Mouse (Mus musculus): Measurements from ENCODE around the gene Prkcb. TPM values are rescaled to one million over a fixed set of nuclear protein-coding genes. Genes with fewer than 3 reads are reported as not detected.

The Prkcb gene
- total RNA-seq, 2 experiments from 2014 or later: 1,042 to 1,074 TPM

DNA sequence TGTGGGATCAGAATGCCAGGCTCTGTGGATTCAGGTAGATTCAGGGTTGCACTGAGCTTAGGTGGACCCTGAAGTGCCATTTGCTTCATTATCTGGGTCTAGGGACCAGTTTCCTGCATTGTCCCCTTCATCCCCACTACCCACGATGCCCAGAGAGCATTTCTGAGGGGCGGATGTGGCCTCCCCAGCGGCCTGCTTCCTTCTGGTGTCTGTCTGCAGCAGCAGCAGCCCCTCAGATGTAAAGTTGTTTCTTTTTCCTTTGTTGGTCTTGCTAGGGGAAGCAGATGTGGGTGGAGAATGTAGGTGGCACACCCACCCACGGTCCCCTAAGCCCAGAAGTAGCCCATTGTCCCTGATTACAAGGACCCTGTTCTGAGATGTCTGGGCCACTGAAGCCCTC, 99.3 kb downstream of the Prkcb start:
- no peak for DNase-seq (ENCODE audit: low spot score in 2 of 2)
- intact Hi-C loops (cut with DNase I): no loop called here

DNA sequence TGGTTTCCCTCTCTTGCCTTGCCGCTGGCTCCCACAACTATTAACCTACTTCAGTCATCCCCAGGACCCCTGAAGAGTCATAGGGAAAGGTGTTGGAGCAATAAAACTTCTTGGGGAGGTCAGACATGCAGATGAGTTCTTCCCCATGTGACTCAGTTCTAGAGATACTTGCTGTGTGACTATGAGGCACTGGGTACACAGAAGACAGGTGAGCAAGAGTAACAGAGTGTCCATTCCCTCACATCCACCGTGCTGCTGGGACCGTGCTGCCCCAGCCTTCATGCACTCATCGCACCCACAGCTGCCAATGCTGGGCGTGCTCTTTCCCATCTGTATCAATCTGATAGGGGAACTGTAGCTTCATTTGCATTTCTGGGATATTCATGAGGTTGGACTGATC, 100.3 kb downstream of the Prkcb start:
- no peak for DNase-seq (ENCODE audit: low spot score in 2 of 2)
- intact Hi-C loops (cut with DNase I): no loop called here

DNA sequence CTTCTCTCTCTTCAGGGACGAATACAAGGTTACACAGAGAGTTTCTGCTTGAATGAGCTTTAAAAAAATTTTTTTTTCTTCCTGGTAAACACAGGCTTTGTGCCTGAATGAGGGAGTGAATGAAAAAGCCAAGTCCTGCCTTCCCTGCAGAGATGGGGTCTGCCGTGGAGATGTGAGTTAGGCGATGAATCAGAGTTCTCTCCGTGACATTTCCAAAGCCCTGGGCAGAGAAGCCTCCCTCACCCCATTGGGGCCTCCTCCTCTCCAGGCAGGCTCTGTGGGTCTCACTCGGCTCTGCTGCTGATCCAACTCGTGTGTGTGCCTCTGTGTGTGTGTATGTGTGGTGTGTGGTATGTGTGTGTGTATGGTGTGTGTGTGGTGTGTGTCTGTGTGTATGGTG, 101.1 kb downstream of the Prkcb start:
- DNase-seq (ENCODE audit: low spot score in 2 of 2): no peak
- intact Hi-C loops (cut with DNase I): no loop called here

DNA sequence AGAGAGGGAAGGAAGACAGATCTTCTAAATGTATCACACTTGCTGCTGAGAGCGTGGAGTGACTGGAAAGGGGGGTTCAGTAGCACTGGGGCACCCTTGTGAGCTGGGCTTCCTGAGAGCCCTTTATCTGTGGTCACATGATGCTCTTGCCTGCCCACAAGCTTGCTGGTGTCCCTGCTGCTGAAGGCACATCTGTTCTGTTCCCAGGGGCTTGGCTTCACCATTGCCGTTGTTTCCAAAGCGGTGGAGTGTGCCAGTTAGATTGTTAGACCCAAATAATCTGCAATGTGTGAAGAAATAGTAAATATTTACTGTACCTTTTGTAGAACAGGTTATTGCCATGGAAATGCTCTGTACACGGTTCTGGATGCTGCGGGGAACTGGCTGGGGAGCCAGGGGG, 101.6 kb downstream of the Prkcb start:
- DNase-seq (ENCODE audit: low spot score in 2 of 2): peak in 1 of 2 experiments; percentile 55
- intact Hi-C loops (cut with DNase I): no loop called here

DNA sequence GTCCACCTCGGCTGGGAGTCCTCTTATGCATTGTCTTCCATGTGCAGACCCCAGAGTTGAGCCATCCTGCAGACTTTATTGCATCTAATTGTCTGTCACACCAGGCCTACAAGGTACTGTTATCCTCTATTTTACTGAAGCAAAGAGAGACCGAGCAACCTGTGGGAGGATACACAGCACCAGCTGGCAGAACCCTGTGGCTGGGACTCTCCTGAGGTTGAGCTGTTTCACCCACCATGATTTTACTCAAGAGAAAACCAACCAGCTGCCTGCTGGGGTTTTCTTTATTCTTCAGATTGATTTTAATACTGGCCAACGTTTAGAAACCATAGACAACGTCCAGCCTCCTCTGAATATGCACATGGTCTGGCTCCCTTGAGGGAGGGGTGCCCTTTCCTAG, 102.1 kb downstream of the Prkcb start:
- intact Hi-C loops (cut with DNase I): no loop called here
- DNase-seq (ENCODE audit: low spot score in 2 of 2): no peak

DNA sequence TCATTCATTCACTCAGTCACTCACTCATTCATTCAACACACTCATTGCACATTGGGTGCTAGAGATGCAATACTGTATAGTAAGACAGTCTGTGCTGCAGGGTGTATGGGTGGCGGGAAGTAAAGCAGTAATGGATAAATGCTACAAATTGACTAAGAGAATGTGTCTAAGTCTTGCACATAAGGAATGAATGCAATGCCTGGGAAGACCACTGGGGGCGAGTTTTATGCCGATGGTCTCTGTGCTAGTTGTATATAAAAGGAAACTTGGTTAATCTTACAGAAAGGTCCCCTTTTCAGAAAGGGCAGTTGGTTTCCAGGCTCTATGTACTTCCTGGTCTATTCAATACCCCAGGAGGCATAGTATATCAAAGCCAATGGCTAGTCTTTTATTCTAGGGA, 102.8 kb downstream of the Prkcb start:
- DNase-seq (ENCODE audit: low spot score in 2 of 2): no peak
- intact Hi-C loops (cut with DNase I): no loop called here

DNA sequence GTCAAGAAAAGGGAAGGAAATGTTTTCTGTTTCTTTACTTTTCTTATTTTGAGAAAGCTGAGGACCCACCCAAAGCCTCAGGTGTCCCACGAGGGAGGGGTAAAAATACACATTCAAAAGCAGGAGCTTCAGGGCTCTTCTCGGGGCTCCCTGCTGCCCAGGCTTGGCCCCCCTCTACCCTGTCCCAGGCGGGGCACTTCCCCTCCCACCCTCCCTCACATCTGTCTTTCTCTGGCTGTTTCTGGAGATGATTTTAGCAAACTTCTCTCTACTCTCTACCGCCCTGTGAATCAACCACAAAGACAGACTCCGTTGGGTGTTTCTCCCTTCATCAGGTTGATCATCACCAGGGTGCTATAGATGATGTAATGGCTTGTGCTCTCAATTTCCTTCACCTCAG, 105.4 kb downstream of the Prkcb start:
- DNase-seq (ENCODE audit: low spot score in 2 of 2): no peak
- intact Hi-C loops (cut with DNase I): no loop called here

DNA sequence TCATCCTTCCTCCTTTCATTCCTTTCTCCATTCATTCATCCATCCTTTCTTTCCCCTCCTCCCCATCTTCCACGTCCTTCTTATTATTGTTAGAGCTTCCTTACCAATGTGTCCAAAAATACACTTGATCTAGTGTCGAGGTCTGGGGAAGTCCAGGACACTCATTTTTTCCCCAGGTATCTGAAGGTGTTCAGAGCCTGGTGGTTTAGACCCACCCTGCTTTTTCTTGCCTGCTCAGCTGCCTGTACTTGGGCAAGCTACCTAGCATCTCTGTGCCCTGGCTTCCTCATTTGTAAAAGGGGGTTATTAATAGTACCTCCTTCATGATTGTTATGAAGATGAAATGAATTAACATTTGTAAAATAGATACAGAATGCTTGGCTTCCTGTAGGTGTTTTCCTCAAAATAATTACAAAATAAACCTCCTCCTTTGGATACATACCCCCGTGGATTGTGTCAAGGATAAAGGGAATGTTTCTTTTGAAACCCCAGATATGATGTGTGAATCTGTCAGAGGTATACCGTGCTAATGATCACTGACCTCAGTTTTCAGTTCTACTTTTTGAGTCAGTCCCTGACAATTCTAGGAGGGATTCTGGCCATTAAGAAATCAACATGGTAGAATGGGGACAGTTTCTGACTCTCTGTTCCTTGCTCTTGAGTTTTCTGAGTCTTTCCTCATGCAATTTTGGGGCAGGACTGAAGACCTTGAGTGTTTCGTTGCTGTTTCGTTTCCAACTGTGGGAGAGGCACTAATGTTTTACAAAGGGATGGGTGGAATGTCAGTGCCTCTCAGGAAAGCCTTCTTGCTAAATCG, 106.8 kb downstream of the Prkcb start:
- intact Hi-C loops (cut with DNase I): no loop called here
- DNase-seq (ENCODE audit: low spot score in 2 of 2): no peak

DNA sequence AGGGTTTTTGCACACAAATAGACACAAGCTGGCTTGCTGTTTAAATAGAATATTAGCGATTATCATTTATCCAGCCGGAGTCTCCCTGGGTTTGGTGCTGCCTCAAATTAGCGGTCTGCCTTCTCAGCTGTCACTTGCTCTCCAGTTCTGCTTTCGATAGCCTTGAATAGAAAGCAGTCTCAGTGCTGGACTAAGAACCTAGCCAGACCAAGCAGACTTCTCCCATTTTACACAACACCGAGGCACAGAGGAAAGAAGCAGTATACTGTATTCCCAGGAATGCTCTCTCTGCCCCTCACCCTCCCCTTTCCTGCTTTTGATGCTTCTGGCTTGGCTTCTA, 107.4 kb downstream of the Prkcb start:
- intact Hi-C loops (cut with DNase I): no loop called here
- no peak for DNase-seq (ENCODE audit: low spot score in 2 of 2)

DNA sequence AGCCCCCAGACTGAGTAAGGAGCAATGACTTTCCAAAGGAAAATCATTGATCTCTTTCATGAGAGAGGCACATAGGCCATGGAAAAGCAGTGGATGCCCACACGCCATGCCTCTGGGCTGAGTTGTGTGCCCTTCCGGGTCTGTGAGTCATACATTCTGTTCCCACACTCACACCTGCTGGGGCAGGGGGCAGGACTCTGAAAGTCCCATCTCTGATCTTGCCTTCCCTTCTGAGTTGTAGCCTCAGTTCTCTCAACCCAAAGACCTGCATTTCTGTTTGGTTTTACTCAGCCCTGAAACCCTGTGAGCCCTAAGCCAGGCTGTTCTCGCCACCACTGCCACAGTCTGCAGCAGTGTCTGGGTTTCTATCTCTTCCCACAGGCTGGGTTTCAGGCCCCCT, 109.1 kb downstream of the Prkcb start:
- intact Hi-C loops (cut with DNase I): no loop called here
- DNase-seq (ENCODE audit: low spot score in 2 of 2): no peak

DNA sequence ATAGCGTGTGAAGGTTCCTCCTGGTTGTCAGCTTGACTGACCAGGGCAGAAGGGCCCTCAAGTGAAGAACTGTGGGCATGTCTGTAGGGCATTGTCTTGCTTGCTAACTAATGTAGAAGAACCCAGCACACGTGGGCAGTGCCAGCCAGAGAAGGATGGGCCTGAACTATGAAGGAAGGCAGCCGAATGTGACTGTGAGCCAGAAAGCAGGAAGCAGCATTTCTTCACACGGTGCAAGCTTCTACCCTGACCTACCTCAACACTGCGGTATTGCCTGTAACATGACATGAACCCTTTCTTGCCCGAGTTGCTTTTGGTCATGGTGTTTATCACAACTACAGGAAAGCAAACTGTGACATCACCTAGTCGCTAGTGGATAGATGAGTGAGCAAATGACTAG, 113.5 kb downstream of the Prkcb start:
- intact Hi-C loops (cut with DNase I): no loop called here
- no peak for DNase-seq (ENCODE audit: low spot score in 2 of 2)

DNA sequence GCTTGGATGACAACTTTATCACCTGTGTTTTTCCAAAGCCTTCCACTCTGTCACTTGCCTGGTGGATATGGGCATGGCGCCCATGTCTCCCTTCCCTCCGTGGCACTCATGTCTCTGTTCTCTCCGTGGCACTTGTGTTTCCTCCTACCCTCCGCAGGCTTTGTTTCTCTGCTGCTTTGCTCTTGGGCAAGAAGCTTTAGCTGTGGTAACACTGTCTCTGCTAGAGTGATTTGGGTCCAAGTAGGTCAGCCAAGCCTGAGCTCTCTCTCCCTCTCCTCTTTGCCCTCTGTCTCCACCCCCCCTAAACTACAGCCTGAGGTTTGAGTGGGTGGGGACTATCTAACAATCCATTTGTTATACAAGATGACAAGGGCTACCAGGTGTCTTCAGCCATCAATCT, 114.8 kb downstream of the Prkcb start:
- intact Hi-C loops (cut with DNase I): no loop called here

DNA sequence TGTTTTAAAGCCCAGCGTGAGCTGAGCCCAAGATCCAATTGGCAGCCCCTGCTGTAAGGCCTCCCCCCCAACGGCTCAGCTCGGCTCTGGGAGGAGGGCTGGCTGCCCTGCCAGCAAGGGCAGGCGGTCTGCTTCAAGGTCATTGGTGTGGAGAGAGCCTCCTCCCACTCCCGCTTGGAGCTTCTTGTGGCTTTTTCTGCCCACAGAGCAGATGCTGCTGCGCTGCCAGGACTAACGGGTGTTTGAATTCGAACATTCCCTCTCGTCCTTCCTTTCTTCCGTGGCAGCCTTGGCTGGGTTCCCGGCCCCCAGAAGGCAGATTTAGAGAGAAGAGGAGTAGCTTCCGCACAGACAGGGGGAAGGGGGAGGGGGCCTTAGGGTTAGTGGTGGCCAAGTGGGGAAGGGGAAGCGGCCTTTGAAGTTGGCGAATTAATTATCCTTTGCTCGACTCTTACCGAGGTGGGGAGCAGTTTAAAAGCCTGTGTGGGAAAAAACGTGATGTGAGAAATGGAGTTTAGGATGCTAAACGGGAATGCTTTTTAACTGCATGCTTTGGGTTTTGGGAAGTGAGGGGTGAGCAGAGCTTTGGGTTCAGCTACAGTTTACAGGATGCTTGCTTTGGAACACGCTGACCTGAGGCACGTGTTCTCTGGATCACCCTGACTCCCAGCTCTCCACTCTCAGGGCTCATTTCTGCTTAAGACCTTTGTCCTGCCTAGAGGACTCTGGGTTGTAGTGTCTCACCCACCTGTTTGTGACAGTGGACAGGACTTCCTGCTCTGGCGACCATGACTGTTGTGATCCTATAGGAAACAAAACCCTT, 116.2 kb downstream of the Prkcb start:
- DNase-seq (ENCODE audit: low spot score in 2 of 2): peak; percentile 84 to 97
- intact Hi-C loops (cut with DNase I): no loop called here

More for the DNA sequence above, 114.8 kb downstream of the Prkcb start:
- DNase-seq (ENCODE audit: low spot score in 2 of 2): no peak

DNA sequence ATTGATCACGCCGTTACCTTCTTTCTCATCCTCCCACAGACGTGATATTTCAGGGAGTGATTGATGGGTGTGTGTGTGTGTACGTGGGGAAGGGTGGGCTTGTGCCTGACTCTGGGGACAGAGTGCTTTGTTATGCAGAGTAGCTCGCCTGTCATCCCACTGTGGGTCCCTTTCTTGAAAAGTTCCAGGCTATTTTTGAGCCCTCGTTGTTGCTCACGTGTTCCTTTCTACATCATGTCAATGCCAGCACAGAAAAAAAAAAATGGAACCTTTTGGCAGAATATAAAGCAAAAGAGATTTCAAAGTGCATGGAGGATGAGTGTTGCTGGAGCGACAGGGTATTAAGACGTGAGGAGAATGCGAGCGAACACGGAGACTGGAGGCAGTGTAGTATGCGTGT, 118.1 kb downstream of the Prkcb start:
- peak in 1 of 2 experiments; percentile 72 for DNase-seq (ENCODE audit: low spot score in 2 of 2)
- intact Hi-C loops (cut with DNase I): no loop called here

DNA sequence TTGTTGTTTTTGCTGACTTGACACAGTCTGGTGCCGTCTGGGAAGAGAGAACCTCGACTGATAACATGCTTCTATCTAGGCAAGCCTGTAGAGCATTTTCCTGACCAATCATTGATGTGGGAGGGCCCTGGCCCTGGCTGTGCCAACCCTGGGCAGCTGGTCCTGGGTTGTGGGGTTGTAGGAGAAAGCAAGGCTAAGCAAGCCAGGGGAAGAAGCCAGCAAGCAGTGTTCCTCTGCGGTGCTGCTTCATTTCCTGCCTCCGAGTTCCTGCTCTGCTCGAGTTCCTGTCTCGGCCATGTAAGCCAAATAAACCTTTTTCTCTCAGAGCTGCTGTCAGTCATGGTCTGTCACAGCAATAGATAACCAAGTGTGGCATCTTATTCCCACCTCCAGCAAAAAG, 121.4 kb downstream of the Prkcb start:
- intact Hi-C loops (cut with DNase I): no loop called here
- no peak for DNase-seq (ENCODE audit: low spot score in 2 of 2)

DNA sequence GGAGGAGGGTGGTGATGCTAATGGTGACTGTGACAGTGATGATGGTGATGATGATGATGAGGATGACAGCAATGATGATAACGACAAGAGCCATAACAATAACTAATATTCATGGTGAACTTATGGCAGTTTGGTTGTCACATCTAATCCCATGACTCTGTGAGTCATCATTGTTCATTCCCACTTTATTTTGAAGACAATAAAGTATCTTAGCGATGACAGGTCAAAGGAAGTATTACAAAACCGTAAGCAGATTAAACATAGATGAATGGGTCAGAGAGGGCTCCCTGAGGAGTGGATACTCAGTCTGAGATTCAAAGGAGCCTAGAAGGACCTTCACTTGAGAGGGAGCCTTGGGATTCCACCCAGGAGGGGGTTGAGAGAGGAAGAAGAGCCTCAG, 122.3 kb downstream of the Prkcb start:
- no peak for DNase-seq (ENCODE audit: low spot score in 2 of 2)
- intact Hi-C loops (cut with DNase I): no loop called here

DNA sequence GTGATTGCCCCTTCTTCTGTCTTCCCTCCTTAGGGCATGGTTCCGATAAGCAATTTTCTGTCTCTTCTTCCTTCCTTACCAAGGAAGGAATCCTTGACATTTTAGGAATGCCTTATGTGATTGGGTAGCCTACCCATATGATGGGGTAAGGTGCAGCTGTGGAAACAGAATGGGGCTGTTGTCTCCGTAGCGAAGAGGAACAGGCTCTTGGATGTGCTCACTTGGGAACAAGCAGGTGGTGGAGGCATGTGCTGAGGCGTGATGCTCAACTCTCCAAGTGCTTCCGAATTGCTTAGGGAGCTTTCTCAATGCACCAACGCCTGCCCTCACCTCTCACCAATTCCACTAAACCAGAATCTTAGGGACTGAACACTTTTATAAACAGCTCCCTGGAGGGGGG, 124.7 kb downstream of the Prkcb start:
- intact Hi-C loops (cut with DNase I): no loop called here
- DNase-seq (ENCODE audit: low spot score in 2 of 2): peak in 1 of 2 experiments; percentile 53

DNA sequence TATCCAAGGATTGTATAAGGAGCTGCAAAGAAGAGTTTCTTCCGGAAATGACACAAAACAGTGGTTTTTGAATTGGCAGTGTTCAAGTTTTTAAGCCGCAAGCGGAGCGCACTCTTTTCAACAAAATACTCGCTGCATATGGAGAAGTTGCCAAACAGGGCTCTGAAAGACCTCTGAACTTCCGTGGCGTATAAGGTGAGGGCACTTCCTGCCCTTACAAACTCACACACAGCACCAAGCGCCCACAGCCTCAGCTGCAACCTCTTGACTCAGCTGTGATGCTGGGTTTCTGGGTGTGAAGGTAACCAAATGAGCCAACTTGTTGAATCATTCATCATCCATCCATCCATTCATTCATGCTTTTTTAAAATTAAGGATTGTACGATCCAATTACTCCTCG, 125.6 kb downstream of the Prkcb start:
- no peak for DNase-seq (ENCODE audit: low spot score in 2 of 2)

DNA sequence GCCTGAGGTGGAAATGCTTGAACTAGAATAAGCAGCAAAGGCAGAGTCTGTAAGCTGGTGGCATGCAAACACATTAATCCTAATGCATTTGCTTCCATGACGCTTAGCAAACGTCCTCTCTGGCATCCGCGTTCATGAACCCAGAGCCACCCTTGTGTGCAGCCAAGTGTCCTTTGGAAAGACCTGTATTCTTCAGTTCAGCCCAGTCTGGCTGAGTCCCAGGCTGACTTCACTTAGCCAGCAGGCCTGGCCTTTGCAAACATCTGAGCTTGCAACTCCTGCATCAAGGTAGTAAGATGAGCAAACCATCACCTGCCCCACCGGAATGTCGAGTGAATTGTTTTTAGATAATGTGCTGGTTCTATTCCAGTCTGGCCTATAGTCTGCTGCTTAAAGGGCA, 126.1 kb downstream of the Prkcb start:
- intact Hi-C loops (cut with DNase I): no loop called here

More for the DNA sequence above, 125.6 kb downstream of the Prkcb start:
- intact Hi-C loops (cut with DNase I): no loop called here

DNA sequence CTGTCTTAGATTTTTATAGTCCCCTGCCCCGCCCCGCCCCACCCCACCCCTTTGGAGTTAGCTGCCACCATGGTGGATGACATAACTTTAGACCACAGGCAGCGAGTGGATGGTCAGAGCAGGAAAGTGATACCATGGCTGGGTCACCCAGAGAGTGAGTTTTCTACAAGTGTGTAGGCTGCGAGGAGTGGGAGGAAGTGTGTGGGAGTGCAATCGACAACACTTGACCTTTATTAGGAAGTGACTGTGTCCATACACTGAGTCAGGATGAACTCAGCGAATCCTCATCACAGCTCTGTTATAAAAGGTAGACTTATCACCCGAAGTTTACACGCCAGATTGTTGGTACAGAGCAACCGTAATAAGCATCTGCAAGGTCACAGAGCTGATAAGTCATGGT, 126.8 kb downstream of the Prkcb start:
- intact Hi-C loops (cut with DNase I): no loop called here
- DNase-seq (ENCODE audit: low spot score in 2 of 2): no peak

More for the DNA sequence above, 126.1 kb downstream of the Prkcb start:
- DNase-seq (ENCODE audit: low spot score in 2 of 2): no peak

DNA sequence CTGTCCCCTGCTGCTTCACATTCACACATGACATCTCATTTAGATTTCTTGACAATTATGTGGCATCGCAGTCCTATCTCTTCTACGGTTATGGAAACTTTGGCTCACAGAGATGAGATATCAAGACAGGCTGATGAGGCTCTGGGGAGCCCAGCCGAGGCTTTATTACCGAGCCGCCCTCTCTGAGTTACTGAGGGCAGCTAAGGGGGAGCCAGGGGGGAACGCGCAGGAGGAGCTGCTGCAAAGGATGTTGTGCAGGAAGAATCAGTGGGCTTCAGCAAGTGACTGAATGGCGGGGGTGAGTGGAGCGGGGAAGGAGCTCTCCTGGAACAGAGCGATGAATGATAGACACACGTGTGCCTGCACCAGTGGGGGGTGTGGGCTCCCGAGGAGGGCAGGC, 127.4 kb downstream of the Prkcb start:
- intact Hi-C loops (cut with DNase I): no loop called here
- DNase-seq (ENCODE audit: low spot score in 2 of 2): peak in 1 of 2 experiments; percentile 65

All from left cerebral cortex, postnatal 25 days (tissue).